Mouse (Mus musculus) hindbrain, embryonic 13.5 days (tissue): ENCODE measurements at regions not wholly inside any gene's neighbourhood (a gene's known extent, or its start where the extent isn't known, plus 50 kb on each side); places are given as distances from the start of the nearest gene placed in this dataset.

Source experiments
- ATAC-seq: fragments of 200-750 bp; cut with Nextera tagmentation; 2 replicates; pipeline ENCODE4 v1.8.0; 2017; ENCODE audit warnings: moderate TSS enrichment; ENCODE audit not compliant: low FRiP score
- H3K27ac ChIP-seq: fragments of 300-500 bp; sonication (generic); 2 replicates; pipeline ENCODE4 v1.5.1; 2015; ENCODE audit warnings: inconsistent platforms, mild to moderate bottlenecking, moderate library complexity
- H3K27me3 ChIP-seq: fragments of 300-500 bp; sonication (generic); 2 replicates; pipeline ENCODE4 v1.6.1; 2015; ENCODE audit warnings: mild to moderate bottlenecking, inconsistent platforms
- H3K36me3 ChIP-seq: fragments of 300-500 bp; sonication (generic); 2 replicates; pipeline ENCODE4 v1.6.1; 2015; ENCODE audit warnings: mild to moderate bottlenecking, inconsistent platforms
- H3K4me1 ChIP-seq: fragments of 300-500 bp; sonication (generic); replicated peaks from 2 replicates; pipeline ENCODE4 v1.6.1; 2015; ENCODE audit warnings: inconsistent platforms
- H3K4me2 ChIP-seq: fragments of 300-500 bp; sonication (generic); 2 replicates; pipeline ENCODE4 v1.6.1; 2015; ENCODE audit warnings: inconsistent platforms, mild to moderate bottlenecking, moderate library complexity
- H3K4me3 ChIP-seq: fragments of 300-500 bp; sonication (generic); 2 replicates; pipeline ENCODE4 v1.5.1; 2015; ENCODE audit warnings: mild to moderate bottlenecking, inconsistent platforms
- H3K9ac ChIP-seq: fragments of 300-500 bp; sonication (generic); 2 replicates; pipeline ENCODE4 v1.6.1; 2015; ENCODE audit warnings: mild to moderate bottlenecking, inconsistent platforms
- H3K9me3 ChIP-seq: fragments of 300-500 bp; sonication (generic); 2 replicates; pipeline ENCODE4 v1.6.1; 2016; ENCODE audit warnings: inconsistent platforms
- WGBS: fragments of 180-500 bp; shearing (Covaris S2); methylation state at CpG from one replicate; pipeline ENCODE4 v1.1.7; 2015; 5-methylcytosine and 5-hydroxymethylcytosine counted together

DNA sequence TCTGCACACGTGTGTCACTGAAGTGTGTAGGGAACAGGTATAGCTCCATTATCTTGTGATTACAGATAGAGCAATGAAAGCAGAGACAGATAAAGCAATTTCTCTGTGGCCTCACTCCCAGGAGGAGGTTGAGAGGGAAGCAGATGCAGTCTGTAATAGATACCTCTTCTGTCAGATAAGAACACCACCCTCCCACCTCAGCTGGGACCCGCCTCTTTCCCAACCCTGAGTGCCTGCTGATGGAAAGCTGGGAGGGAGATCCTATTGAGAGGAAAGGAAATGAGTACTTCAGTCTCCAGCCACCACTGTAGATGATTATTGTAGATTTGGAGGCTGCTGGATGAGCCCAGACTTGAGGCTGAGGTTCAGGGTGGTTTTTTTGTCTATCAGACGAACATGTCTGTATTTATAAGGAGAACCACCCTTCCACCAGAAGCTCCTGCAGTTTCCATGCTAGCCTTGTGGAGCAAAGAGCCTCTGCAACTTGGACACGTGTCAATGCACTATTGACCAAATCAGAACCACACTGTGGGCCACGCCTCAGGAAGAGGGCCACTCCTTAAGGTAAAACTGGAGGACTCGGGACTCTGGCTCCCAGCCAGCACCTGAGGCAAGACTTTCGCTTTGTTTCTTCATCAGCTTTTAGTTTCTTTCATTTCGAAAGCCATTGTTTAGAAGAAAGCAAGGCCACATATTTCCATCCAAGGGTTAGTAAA, 55.3 kb upstream of the Plekha5 start:
- Histone ChIP-seq H3K27me3 (no peaks in the 10 kb centered on the region), H3K36me3 (no peaks in the 10 kb centered on the region), H3K4me2 (no peak overlapping the region), H3K9me3 (no peaks in the 10 kb centered on the region), H3K4me1 (no peaks in the 10 kb centered on the region; the same call in 1 of the 2 replicates), H3K27ac (no peak overlapping the region), H3K4me3 (no peak overlapping the region), H3K9ac (no peak overlapping the region)
- WGBS: 77% methylated on average over 8 of the region's 8 CpGs
- 0 out of 2 replicates have a peak, but pooled peaks have one; percentile 52 for ATAC-seq

DNA sequence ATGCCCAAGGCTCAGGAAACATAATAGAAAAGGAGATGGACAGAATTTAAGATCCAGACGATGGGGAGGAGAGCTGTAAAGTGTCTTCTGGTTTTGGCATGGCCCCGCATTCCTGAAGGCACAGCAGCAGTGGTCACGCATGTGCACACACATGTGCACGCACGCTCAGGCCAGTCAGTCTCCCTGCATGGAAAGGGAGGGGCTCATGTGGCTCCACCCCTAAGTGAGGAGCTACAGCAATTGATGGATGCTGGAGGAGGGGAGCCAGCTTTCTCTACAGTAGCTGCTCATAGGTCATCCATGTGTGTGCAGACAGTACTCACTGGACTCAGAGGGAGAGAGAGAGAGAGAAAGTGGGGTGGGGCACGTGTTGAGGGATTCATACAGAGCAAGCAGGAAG, 56.6 kb upstream of the Plekha5 start:
- Histone ChIP-seq H3K9ac (no peak overlapping the region), H3K4me2 (no peak overlapping the region), H3K27me3 (no peaks in the 10 kb centered on the region), H3K27ac (no peak overlapping the region), H3K4me1 (no peaks in the 10 kb centered on the region; the same call in 1 of the 2 replicates), H3K9me3 (no peaks in the 10 kb centered on the region), H3K36me3 (no peaks in the 10 kb centered on the region), H3K4me3 (no peak overlapping the region)
- WGBS: 88% methylated on average over 6 of the region's 6 CpGs
- ATAC-seq: no peak

- Histone ChIP-seq H3K4me2 (no peak overlapping the region), H3K27me3 (no peaks in the 10 kb centered on the region), H3K9me3 (no peaks in the 10 kb centered on the region), H3K9ac (no peak overlapping the region), H3K4me1 (no peaks in the 10 kb centered on the region; the same call in 1 of the 2 replicates), H3K4me3 (no peak overlapping the region), H3K36me3 (no peaks in the 10 kb centered on the region), H3K27ac (no peak overlapping the region)
- ATAC-seq: no peak
- 60% methylated on average over 3 of the region's 3 CpGs for WGBS
Measured at GRCm38 (mm10) chr6:140366791-140367190, 57.1 kb upstream of the Plekha5 start.

- Histone ChIP-seq H3K9ac (no peak overlapping the region), H3K4me1 (no peaks in the 10 kb centered on the region), H3K4me3 (no peak overlapping the region), H3K27ac (no peak overlapping the region), H3K4me2 (no peak overlapping the region), H3K36me3 (no peaks in the 10 kb centered on the region), H3K9me3 (no peaks in the 10 kb centered on the region), H3K27me3 (no peaks in the 10 kb centered on the region)
- WGBS: 79% methylated on average over 4 of the region's 4 CpGs
- ATAC-seq: no peak
Measured at GRCm38 (mm10) chr6:140360996-140361395, 62.9 kb upstream of the Plekha5 start.

- Histone ChIP-seq H3K4me3 (no peak overlapping the region), H3K36me3 (no peaks in the 10 kb centered on the region), H3K9me3 (no peaks in the 10 kb centered on the region), H3K4me1 (no peaks in the 10 kb centered on the region), H3K4me2 (no peak overlapping the region), H3K9ac (no peak overlapping the region), H3K27ac (no peak overlapping the region), H3K27me3 (no peaks in the 10 kb centered on the region)
- 87% methylated on average over 2 of the region's 2 CpGs for WGBS
- ATAC-seq: no peak
Measured at GRCm38 (mm10) chr6:140357901-140358300, 66.0 kb upstream of the Plekha5 start.

DNA sequence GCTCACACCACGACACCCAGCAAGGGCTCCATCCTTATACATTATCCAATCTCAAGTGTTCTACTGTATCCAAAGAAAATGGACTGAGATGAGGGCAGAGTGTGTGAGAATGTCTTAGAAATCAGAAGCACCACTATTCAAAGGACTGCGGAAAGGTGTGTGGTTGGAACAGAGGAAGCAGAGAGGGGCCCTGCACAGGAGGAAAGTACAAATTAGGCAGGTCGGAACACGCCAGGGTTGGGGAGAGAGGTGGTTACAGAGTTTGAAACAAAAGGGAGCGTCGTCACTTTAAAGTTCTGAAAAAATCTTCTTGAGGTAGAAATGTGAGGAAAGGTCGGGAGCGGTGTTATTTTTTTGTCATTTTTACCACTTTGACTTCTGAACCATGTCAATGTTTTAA, 66.6 kb upstream of the Plekha5 start:
- Histone ChIP-seq H3K4me2 (no peak overlapping the region), H3K27ac (no peak overlapping the region), H3K27me3 (no peaks in the 10 kb centered on the region), H3K4me3 (no peak overlapping the region), H3K4me1 (no peaks in the 10 kb centered on the region), H3K36me3 (no peaks in the 10 kb centered on the region), H3K9me3 (no peaks in the 10 kb centered on the region), H3K9ac (no peak overlapping the region)
- WGBS: 83% methylated on average over 8 of the region's 8 CpGs
- no peak for ATAC-seq

DNA sequence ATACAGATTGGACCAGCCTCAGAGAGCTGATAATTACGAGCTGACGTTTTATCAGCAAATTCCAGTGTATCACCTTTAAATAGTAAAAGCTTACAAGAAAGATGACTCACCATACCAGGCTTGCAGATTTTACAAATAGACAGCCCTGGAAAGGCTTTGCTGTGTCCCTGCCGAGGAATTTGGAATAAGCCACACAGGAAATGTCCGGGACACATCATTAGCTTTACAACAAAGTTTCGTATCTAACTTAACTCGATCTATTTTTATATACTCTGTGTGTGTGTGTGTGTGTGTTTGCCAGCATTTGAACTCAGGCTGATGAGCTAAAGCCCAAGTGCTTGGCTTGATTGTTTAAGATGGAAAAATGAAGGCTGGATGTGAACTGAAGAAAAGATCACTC, 69.8 kb upstream of the Plekha5 start:
- H3K9ac ChIP-seq: no peak overlapping the region
- no peak overlapping the region for H3K27ac ChIP-seq
- WGBS: 85% methylated on average over 6 of the region's 6 CpGs
- H3K4me2 ChIP-seq: no peak overlapping the region
- H3K36me3 ChIP-seq: no peaks in the 10 kb centered on the region
- 0 out of 2 replicates have a peak, but pooled peaks cover 5% of the 10 kb centered on the region for H3K4me1 ChIP-seq
- no peak for ATAC-seq
- no peak overlapping the region for H3K4me3 ChIP-seq
- no peaks in the 10 kb centered on the region for H3K9me3 ChIP-seq
- H3K27me3 ChIP-seq: no peaks in the 10 kb centered on the region

- Histone ChIP-seq H3K27ac (no peak overlapping the region), H3K36me3 (no peaks in the 10 kb centered on the region), H3K4me1 (0 out of 2 replicates have a peak, but pooled peaks cover 5% of the 10 kb centered on the region), H3K9ac (no peak overlapping the region), H3K9me3 (no peaks in the 10 kb centered on the region), H3K27me3 (no peaks in the 10 kb centered on the region), H3K4me2 (no peak overlapping the region), H3K4me3 (no peak overlapping the region)
- 90% methylated on average over 6 of the region's 6 CpGs for WGBS
- ATAC-seq: no peak
Measured at GRCm38 (mm10) chr6:140353610-140354009, 70.2 kb upstream of the Plekha5 start.

DNA sequence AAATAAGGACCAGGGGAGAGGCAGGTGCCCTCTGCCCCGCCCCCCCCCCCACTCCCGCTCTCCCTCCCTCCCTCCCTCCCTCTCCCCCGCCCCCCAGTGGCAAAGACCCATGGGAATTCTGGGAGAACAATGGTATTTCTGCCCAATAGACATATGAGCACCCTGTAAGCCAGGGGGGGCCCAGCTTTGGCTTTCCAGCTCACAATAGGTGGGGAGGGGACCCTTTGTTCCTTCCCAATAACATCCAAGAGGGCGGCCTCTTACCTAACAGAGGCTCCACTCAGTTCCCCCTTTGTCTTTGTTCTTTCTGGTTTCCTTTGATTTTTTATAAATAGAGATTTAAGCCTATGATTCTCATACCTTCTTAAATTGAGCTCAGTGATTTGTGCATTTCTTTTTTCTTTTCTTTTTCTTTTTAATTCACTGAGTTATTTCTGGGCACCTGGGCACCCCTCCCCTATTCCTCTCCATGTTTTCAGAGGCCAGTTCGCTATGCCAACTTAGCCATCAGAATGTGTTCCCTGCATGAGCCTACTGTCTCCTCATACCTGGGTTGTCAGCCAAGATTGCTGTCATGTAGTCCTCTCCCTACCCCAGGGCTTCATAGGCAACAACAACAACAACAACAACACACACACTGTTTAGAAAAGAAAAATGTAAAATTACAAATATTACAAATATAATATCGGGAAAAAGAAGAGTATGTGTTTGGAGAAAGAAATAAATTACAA, 72.3 kb upstream of the Plekha5 start:
- Histone ChIP-seq H3K27ac (no peak overlapping the region), H3K9me3 (no peaks in the 10 kb centered on the region), H3K4me3 (no peak overlapping the region), H3K27me3 (no peaks in the 10 kb centered on the region), H3K4me1 (0 out of 2 replicates have a peak, but pooled peaks cover 5% of the 10 kb centered on the region), H3K4me2 (no peak overlapping the region), H3K36me3 (no peaks in the 10 kb centered on the region), H3K9ac (no peak overlapping the region)
- 40% methylated on average over 5 of the region's 6 CpGs for WGBS
- no peak for ATAC-seq

- no peaks in the 10 kb centered on the region for H3K9me3 ChIP-seq
- no peak overlapping the region for H3K27ac ChIP-seq
- H3K9ac ChIP-seq: no peak overlapping the region
- peaks cover 12% of the 10 kb centered on the region for H3K4me1 ChIP-seq
- no peaks in the 10 kb centered on the region for H3K27me3 ChIP-seq
- H3K36me3 ChIP-seq: no peaks in the 10 kb centered on the region
- H3K4me3 ChIP-seq: no peak overlapping the region
- WGBS: 94% methylated on average over 16 of the region's 16 CpGs
- no peak for ATAC-seq
- H3K4me2 ChIP-seq: no peak overlapping the region
Measured at GRCm38 (mm10) chr6:140348578-140348977, 75.3 kb upstream of the Plekha5 start.

GRCm38 (mm10) chr6:140346929-140347328, 76.9 kb upstream of the Plekha5 start:
- Histone ChIP-seq H3K9ac (no peak overlapping the region), H3K4me1 (peaks cover 23% of the 10 kb centered on the region), H3K9me3 (no peaks in the 10 kb centered on the region), H3K4me3 (no peak overlapping the region), H3K27me3 (no peaks in the 10 kb centered on the region), H3K4me2 (no peak overlapping the region), H3K36me3 (no peaks in the 10 kb centered on the region), H3K27ac (no peak overlapping the region)
- ATAC-seq: no peak
- 78% methylated on average over 6 of the region's 6 CpGs for WGBS

GRCm38 (mm10) chr6:140343638-140344037, 80.2 kb upstream of the Plekha5 start:
- no peak overlapping the region for H3K9ac ChIP-seq
- H3K4me3 ChIP-seq: no peak overlapping the region
- WGBS: 54% methylated on average over 11 of the region's 11 CpGs
- no peaks in the 10 kb centered on the region for H3K9me3 ChIP-seq
- H3K27ac ChIP-seq: peak overlapping the region; percentile 10
- no peak for ATAC-seq
- H3K4me2 ChIP-seq: no peak overlapping the region
- peaks cover 22% of the 10 kb centered on the region for H3K4me1 ChIP-seq
- no peaks in the 10 kb centered on the region for H3K36me3 ChIP-seq
- H3K27me3 ChIP-seq: no peaks in the 10 kb centered on the region

DNA sequence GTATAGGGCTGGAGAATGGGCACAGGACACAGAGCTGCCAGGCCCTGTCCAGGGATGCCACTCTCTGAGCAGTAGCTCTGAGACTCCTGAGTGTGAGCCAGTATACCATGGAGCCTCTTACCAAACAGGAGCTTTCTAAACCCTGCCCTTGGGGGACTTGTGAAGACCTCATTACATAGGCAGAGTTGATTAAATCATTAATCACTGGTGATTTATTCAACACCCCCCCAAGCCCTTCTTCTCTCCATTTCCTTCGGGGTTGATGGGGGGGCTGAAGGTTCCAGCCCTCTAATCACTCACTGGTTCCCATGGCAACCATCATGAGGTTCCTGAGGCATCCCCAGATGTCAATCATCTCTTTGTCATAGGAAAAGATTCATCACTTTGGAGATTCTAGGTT, 81.0 kb upstream of the Plekha5 start:
- H3K27ac ChIP-seq: peak overlapping the region; percentile 31

More for the DNA sequence above, 81.0 kb upstream of the Plekha5 start:
- Histone ChIP-seq H3K4me3 (no peak overlapping the region), H3K9ac (no peak overlapping the region), H3K27me3 (no peaks in the 10 kb centered on the region), H3K36me3 (no peaks in the 10 kb centered on the region), H3K9me3 (no peaks in the 10 kb centered on the region), H3K4me1 (peaks cover 30% of the 10 kb centered on the region), H3K4me2 (no peak overlapping the region)
- 17% methylated on average over 1 of the region's 1 CpGs for WGBS
- peak; percentile 75 for ATAC-seq
